Mouse (Mus musculus) forebrain, postnatal 0 days (tissue): ENCODE results near the gene Sept7. TPM values are rescaled to one million over a fixed set of nuclear protein-coding genes. Genes with fewer than 3 reads are reported as not detected.

Experiments
- ATAC-seq: fragments of 200-750 bp; cut with Nextera tagmentation; 2 replicates; pipeline ENCODE4 v1.8.0; 2017; ENCODE audit warnings: mild to moderate bottlenecking, moderate library complexity
- DNase-seq: peaks from one replicate; pipeline ENCODE4 v3.0.0-alpha.2; 2015
- H3K27ac ChIP-seq: fragments of 300-500 bp; sonication (generic); 2 replicates; pipeline ENCODE4 v1.5.1; 2014; ENCODE audit warnings: low read depth, mild to moderate bottlenecking, antibody characterized with exemption, low read length, moderate library complexity, mixed read lengths
- H3K27me3 ChIP-seq: fragments of 300-500 bp; sonication (generic); 2 replicates; pipeline ENCODE4 v1.6.1; 2014; ENCODE audit warnings: mild to moderate bottlenecking, low read length, mixed read lengths; ENCODE audit not compliant: insufficient read depth
- H3K36me3 ChIP-seq: fragments of 300-500 bp; sonication (generic); 2 replicates; pipeline ENCODE4 v1.6.1; 2014; ENCODE audit warnings: mild to moderate bottlenecking, moderate library complexity; ENCODE audit not compliant: insufficient read depth
- H3K4me1 ChIP-seq: fragments of 300-500 bp; sonication (generic); 2 replicates; pipeline ENCODE4 v1.6.1; 2014; ENCODE audit warnings: antibody characterized with exemption; ENCODE audit not compliant: insufficient read depth
- H3K4me2 ChIP-seq: fragments of 300-500 bp; sonication (generic); 2 replicates; pipeline ENCODE4 v1.6.1; 2014; ENCODE audit warnings: low read depth, mild to moderate bottlenecking, moderate library complexity
- H3K4me3 ChIP-seq: fragments of 300-500 bp; sonication (generic); 2 replicates; pipeline ENCODE4 v1.5.1; 2014; ENCODE audit warnings: low read depth, low read length, mixed read lengths
- H3K9ac ChIP-seq: fragments of 300-500 bp; sonication (generic); 2 replicates; pipeline ENCODE4 v1.6.1; 2014; ENCODE audit warnings: mild to moderate bottlenecking
- H3K9me3 ChIP-seq: fragments of 300-500 bp; sonication (generic); 2 replicates; pipeline ENCODE4 v1.6.1; 2016; ENCODE audit warnings: low read length
- CTCF ChIP-seq: sonication (generic); IDR thresholded peaks from 2 replicates; pipeline ENCODE4 v1.5.1; 2016; ENCODE audit warnings: antibody characterized with exemption, control low read depth, low read depth
- WGBS: fragments of 180-500 bp; shearing (Covaris S2); extraction: QIAGEN DNeasy Blood & Tissue Kit; methylation state at CpG from one replicate; pipeline ENCODE4 v1.1.7; 2014; 5-methylcytosine and 5-hydroxymethylcytosine counted together
- polyA plus RNA-seq: library from polyadenylated mRNA; unstranded; fragments of >200 nt; fragmentation: Nextera tagmentation; extraction: Ambion mirVana; gene quantifications from 2 replicates; pipeline ENCODE4 v1.2.1, GENCODE M21; 2015
- total RNA-seq: library from RNA; depleted of rRNA; stranded (reverse); fragments of >200 nt; gene quantifications from 2 replicates; pipeline ENCODE4 v1.2.3, GENCODE M21; 2014; rRNA removed

Gene Sept7
- total RNA-seq (205 and 233 TPM in 2 replicates), polyA plus RNA-seq (249 and 277 TPM in 2 replicates)

GRCm38 (mm10) chr9:25252283-25252726 lies at the start of gene Sept7:
Sept7 (plus strand) TSS chr9:25252439.
- ATAC-seq (peak; percentile 99), DNase-seq (peak; percentile 100)
- peak within 1 kb of the TSS; percentile 65 for H3K4me2 ChIP-seq
- peak within 1 kb of the TSS; percentile 92 for H3K9ac ChIP-seq
- no peaks in the 10 kb centered on the region for H3K9me3 ChIP-seq
- peak within 1 kb of the TSS; percentile 99 for H3K4me3 ChIP-seq
- H3K36me3 ChIP-seq = no peaks in the 10 kb centered on the region
- peak; percentile 40 for TF ChIP-seq CTCF
- 2% methylated on average over 53 of the region's 54 CpGs for WGBS
- H3K27me3 ChIP-seq = no peaks in the 10 kb centered on the region
- H3K4me1 ChIP-seq = peaks cover 21% of the 10 kb centered on the region
- peak within 1 kb of the TSS; percentile 99 for H3K27ac ChIP-seq

- no peaks in the 10 kb centered on the region for H3K36me3 ChIP-seq
- WGBS = 81% methylated on average over 8 of the region's 8 CpGs
- no peaks in the 10 kb centered on the region for H3K9me3 ChIP-seq
- H3K4me1 ChIP-seq = no peaks in the 10 kb centered on the region
- no peaks in the 10 kb centered on the region for H3K27me3 ChIP-seq
- H3K4me3 ChIP-seq = no peak overlapping the region
- no peak overlapping the region for H3K9ac ChIP-seq
- 0 out of 2 replicates have a peak overlapping the region, but pooled peaks have one; percentile 10 for H3K27ac ChIP-seq
- H3K4me2 ChIP-seq = no peak overlapping the region
- ATAC-seq (no peak), DNase-seq (no peak)
- TF ChIP-seq CTCF = no peak
These were observed 44.0 kb upstream of the Sept7 start for GRCm38 (mm10) chr9:25208087-25208803.

- H3K27ac ChIP-seq = peak overlapping the region; percentile 57
- 52% methylated on average over 9 of the region's 9 CpGs for WGBS
- no peaks in the 10 kb centered on the region for H3K9me3 ChIP-seq
- H3K36me3 ChIP-seq = no peaks in the 10 kb centered on the region
- DNase-seq (peak; percentile 41), ATAC-seq (peak; percentile 92)
- no peak for TF ChIP-seq CTCF
- H3K4me3 ChIP-seq = no peak overlapping the region
- H3K27me3 ChIP-seq = no peaks in the 10 kb centered on the region
- H3K4me1 ChIP-seq = no peaks in the 10 kb centered on the region
- no peak overlapping the region for H3K9ac ChIP-seq
- H3K4me2 ChIP-seq = no peak overlapping the region
These were observed 39.7 kb upstream of the Sept7 start for GRCm38 (mm10) chr9:25212309-25213163.

- DNase-seq = no peak
- no peaks in the 10 kb centered on the region for H3K9me3 ChIP-seq
- no peak for TF ChIP-seq CTCF
- H3K27ac ChIP-seq = peak overlapping the region; percentile 57; the same call in 1 of the 2 replicates
- H3K4me2 ChIP-seq = no peak overlapping the region
- no peaks in the 10 kb centered on the region for H3K27me3 ChIP-seq
- no peaks in the 10 kb centered on the region for H3K36me3 ChIP-seq
- ATAC-seq = no peak
- H3K4me3 ChIP-seq = no peak overlapping the region
- H3K9ac ChIP-seq = no peak overlapping the region
- H3K4me1 ChIP-seq = no peaks in the 10 kb centered on the region
These were observed 39.1 kb upstream of the Sept7 start for GRCm38 (mm10) chr9:25213164-25213557.

- ATAC-seq (no peak), DNase-seq (no peak)
- no peaks in the 10 kb centered on the region; the same call in 1 of the 2 replicates for H3K4me1 ChIP-seq
- H3K9ac ChIP-seq = no peak overlapping the region
- no peak overlapping the region for H3K27ac ChIP-seq
- 86% methylated on average over 3 of the region's 3 CpGs for WGBS
- no peak overlapping the region for H3K4me3 ChIP-seq
- no peaks in the 10 kb centered on the region for H3K27me3 ChIP-seq
- no peaks in the 10 kb centered on the region for H3K9me3 ChIP-seq
- no peaks in the 10 kb centered on the region for H3K36me3 ChIP-seq
- H3K4me2 ChIP-seq = no peak overlapping the region
- no peak for TF ChIP-seq CTCF
These were observed 36.8 kb upstream of the Sept7 start for GRCm38 (mm10) chr9:25215411-25215810.

- Histone ChIP-seq H3K4me2 (no peak overlapping the region), H3K9me3 (no peaks in the 10 kb centered on the region), H3K36me3 (no peaks in the 10 kb centered on the region), H3K27me3 (no peaks in the 10 kb centered on the region), H3K27ac (no peak overlapping the region), H3K9ac (no peak overlapping the region), H3K4me1 (no peaks in the 10 kb centered on the region; the same call in 1 of the 2 replicates), H3K4me3 (no peak overlapping the region)
- no peak for TF ChIP-seq CTCF
- ATAC-seq (no peak), DNase-seq (no peak)
- 29% methylated on average over 2 of the region's 2 CpGs for WGBS
These were observed 36.0 kb upstream of the Sept7 start for GRCm38 (mm10) chr9:25216210-25216609.

GRCm38 (mm10) chr9:25218954-25219353 lies 33.3 kb upstream of the Sept7 start:
- 50% methylated on average over 3 of the region's 3 CpGs for WGBS

More at GRCm38 (mm10) chr9:25218954-25219353, 33.3 kb upstream of the Sept7 start:
- TF ChIP-seq CTCF = no peak
- Histone ChIP-seq H3K36me3 (no peaks in the 10 kb centered on the region), H3K4me2 (no peak overlapping the region), H3K27ac (no peak overlapping the region), H3K4me1 (no peaks in the 10 kb centered on the region; the same call in 1 of the 2 replicates), H3K9ac (no peak overlapping the region), H3K27me3 (no peaks in the 10 kb centered on the region), H3K9me3 (no peaks in the 10 kb centered on the region), H3K4me3 (no peak overlapping the region)
- ATAC-seq (no peak), DNase-seq (no peak)
